Mouse (Mus musculus): ENCODE data around the gene Arhgap33. TPM values are rescaled to one million over a fixed set of nuclear protein-coding genes. Genes with fewer than 3 reads are reported as not detected.

Arhgap33 gene
- total RNA-seq, 1 experiment from 2014 or later = 10.3 TPM

Other genes starting within 250 kb of the Arhgap33 start
- 4.9 TPM in 1 of 2 replicates, not detected in the other for gene Clip3, start 243.3 kb downstream of the Arhgap33 start, total RNA-seq (2017)
- 30.5 and 41.4 TPM in 2 replicates for gene Alkbh6, start 226.3 kb downstream of the Arhgap33 start, total RNA-seq (2017)
- gene Syne4, start 220.3 kb downstream of the Arhgap33 start, total RNA-seq (2017) = 2.2 and 2.8 TPM in 2 replicates
- gene E130208F15Rik, start 213.3 kb downstream of the Arhgap33 start, total RNA-seq (2017) = 0.44 and 3.9 TPM in 2 replicates
- gene Sdhaf1, start 211.2 kb downstream of the Arhgap33 start, total RNA-seq (2017) = 8.3 and 11.9 TPM in 2 replicates
- not detected in 2 replicates for gene Lrfn3, start 172.3 kb downstream of the Arhgap33 start, total RNA-seq (2017)
- gene Tyrobp, start 121.3 kb downstream of the Arhgap33 start, total RNA-seq (2017) = 50.4 and 134 TPM in 2 replicates
- 11.6 and 14.3 TPM in 2 replicates for gene Hcst, start 115.2 kb downstream of the Arhgap33 start, total RNA-seq (2017)
- gene Nfkbid, start 113.3 kb downstream of the Arhgap33 start, total RNA-seq (2017) = 40.3 and 45.4 TPM in 2 replicates
- not detected in 2 replicates for gene Aplp1, start 89.5 kb downstream of the Arhgap33 start, total RNA-seq (2017)
- not detected in 2 replicates for gene Kirrel2, start 77.4 kb downstream of the Arhgap33 start, total RNA-seq (2017)
- gene Nphs1, start 76.7 kb downstream of the Arhgap33 start, total RNA-seq (2017) = 0.55 and 1.4 TPM in 2 replicates
- not detected in 2 replicates for gene Prodh2, start 41.4 kb downstream of the Arhgap33 start, total RNA-seq (2017)
- gene Hspb6, start 17.1 kb upstream of the Arhgap33 start, total RNA-seq (2017) = 1.6 and 2.7 TPM in 2 replicates
- gene Proser3, start 17.2 kb upstream of the Arhgap33 start, total RNA-seq (2017) = 14.4 and 17.1 TPM in 2 replicates
- 19.6 and 39.0 TPM in 2 replicates for gene Lin37, start 24.8 kb upstream of the Arhgap33 start, total RNA-seq (2017)
- gene U2af1l4, start 28.2 kb upstream of the Arhgap33 start, total RNA-seq (2017) = 79.4 and 148 TPM in 2 replicates
- 5.0 and 9.4 TPM in 2 replicates for gene Gm49396, start 28.3 kb upstream of the Arhgap33 start, total RNA-seq (2017)
- 122 and 158 TPM in 2 replicates for gene Psenen, start 28.6 kb upstream of the Arhgap33 start, total RNA-seq (2017)
- 0.63 TPM in 1 of 2 replicates, not detected in the other for gene Igflr1, start 30.4 kb upstream of the Arhgap33 start, total RNA-seq (2017)
- 18.7 and 26.5 TPM in 2 replicates for gene Kmt2b, start 53.7 kb upstream of the Arhgap33 start, total RNA-seq (2017)
- gene Zbtb32, start 63.8 kb upstream of the Arhgap33 start, total RNA-seq (2017) = not detected in 2 replicates
- gene Upk1a, start 77.8 kb upstream of the Arhgap33 start, total RNA-seq (2017) = not detected in 2 replicates
- gene Cox6b1, start 91.1 kb upstream of the Arhgap33 start, total RNA-seq (2017) = 272 and 375 TPM in 2 replicates
- not detected in 2 replicates for gene Etv2, start 100.8 kb upstream of the Arhgap33 start, total RNA-seq (2017)
- gene Rbm42, start 115.3 kb upstream of the Arhgap33 start, total RNA-seq (2017) = 17.5 and 44.4 TPM in 2 replicates
- gene Haus5, start 129.9 kb upstream of the Arhgap33 start, total RNA-seq (2017) = 16.2 and 20.0 TPM in 2 replicates
- gene Pmis2, start 136.5 kb upstream of the Arhgap33 start, total RNA-seq (2017) = not detected in 2 replicates
- not detected in 2 replicates for gene 2200002J24Rik, start 163.9 kb upstream of the Arhgap33 start, total RNA-seq (2017)
- gene Atp4a, start 177.1 kb upstream of the Arhgap33 start, total RNA-seq (2017) = 0.25 TPM in 1 of 2 replicates, not detected in the other
- gene Tmem147, start 194.5 kb upstream of the Arhgap33 start, total RNA-seq (2017) = 34.0 and 38.9 TPM in 2 replicates
- gene Gapdhs, start 208.6 kb upstream of the Arhgap33 start, total RNA-seq (2017) = not detected in 2 replicates
- 0.25 and 2.8 TPM in 2 replicates for gene Sbsn, start 216.4 kb upstream of the Arhgap33 start, total RNA-seq (2017)
- 5.8 TPM in 1 of 2 replicates, not detected in the other for gene Dmkn, start 228.7 kb upstream of the Arhgap33 start, total RNA-seq (2017)